Mouse (Mus musculus): ENCODE measurements around the gene Slc24a4. TPM values are rescaled to one million over a fixed set of nuclear protein-coding genes. Genes with fewer than 3 reads are reported as not detected.
"Not testable (repeated sequence)": the region's sequence is repeated elsewhere in the genome, so short reads cannot be mapped to it uniquely, and the experiment has no call there.

The Slc24a4 gene
- total RNA-seq, 2 experiments from 2014 or later, result 0.37 to 0.80 TPM

DNA sequence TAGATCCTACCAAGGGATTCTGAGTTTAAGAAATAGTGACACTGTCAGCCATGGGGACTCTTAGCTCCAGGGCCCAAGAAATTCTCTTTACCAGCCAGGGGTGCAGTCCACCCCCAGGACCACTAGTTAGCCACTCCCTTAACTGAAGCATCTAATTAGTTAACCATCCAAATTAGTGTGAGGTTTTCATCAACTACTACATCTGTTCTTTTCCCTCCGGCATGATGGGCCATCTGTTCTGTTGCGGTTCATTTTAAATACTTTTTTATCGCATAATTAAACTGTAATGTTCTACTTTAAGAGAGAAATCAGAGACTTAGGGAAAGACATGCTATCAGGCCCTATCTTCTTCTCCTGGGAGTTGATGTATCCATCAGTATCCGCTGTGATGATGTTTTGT lies 121.8 kb downstream of the Slc24a4 start:
- DNase-seq, result no peak

DNA sequence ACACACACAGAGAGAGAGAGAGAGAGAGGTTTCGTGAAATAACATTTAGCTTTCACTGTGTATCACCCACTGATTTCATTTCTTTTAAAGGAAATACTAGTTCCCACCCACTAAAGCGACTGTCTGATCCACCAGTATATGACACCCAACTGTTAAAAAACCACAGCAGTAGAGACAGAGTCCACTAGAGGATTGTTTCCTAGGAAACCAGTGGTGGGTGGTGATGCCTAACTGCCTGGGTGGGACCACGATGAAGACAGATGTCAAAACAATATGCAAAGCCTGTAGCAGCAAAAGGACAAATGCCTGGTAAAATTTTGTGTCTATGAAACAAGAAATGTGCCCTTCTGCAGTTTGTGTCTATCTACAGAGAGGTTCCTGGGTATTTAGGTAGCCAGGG lies 122.5 kb downstream of the Slc24a4 start:
- DNase-seq, result no peak

DNA sequence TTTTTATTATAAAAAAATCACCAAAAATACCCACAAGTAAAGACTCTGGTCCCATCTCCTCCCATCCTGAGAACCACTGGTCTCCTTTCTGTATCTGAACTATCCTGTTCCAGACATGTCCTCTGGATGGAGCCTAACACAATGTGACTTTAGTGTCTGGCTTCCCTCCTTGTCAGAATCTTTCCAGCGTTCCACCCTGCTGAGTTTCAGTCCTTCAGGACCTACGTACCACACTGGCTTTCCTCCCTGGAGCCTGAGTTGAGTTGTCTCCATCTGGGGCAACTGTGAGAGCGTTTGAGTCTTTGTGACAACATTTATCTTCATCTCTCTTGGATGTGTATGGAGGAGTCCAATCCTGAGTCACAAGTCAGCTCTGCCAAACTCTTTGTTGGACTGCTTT lies 123.5 kb downstream of the Slc24a4 start:
- peak; percentile 28 for DNase-seq

DNA sequence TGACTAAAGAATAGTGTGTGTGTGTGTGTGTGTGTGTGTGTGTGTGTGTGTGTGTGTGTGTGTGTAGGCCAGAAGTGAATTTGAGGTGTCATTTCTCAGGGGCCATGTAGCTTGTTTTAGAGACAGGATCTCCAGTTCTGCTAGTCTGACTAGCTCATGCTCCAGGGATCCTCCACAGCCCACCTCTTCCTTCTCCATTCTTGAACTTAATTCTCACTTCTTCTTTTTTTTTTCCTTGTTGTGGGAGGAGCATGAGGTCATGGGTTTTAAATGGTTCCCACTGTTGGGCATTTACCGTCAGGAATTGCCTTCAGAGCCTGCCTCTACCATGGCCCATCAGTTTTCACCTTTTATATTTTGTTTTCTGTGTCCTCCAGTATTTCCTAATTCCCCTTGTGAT lies 124.0 kb downstream of the Slc24a4 start:
- DNase-seq, result peak in 1 of 2 experiments; percentile 14

DNA sequence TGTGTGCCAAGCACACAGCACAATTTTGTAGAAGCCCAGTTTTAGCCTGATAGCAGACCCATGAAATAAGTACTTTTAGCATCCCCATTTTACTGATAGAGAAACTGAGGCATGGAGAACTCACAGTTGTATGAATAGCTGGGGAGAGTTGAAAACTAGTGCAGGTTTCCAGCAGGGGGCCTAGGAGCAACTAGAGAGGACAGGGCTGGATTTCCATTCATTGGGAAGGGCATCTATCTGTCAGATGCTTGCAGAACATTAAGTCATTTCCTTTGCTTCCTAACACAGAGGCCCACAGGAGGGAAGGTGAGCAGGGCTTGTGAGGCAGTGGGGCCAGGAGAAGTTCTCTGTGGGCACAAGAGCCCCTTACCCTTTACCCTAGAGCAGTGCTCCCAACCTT lies 126.5 kb downstream of the Slc24a4 start:
- DNase-seq, result peak; percentile 20 to 25

DNA sequence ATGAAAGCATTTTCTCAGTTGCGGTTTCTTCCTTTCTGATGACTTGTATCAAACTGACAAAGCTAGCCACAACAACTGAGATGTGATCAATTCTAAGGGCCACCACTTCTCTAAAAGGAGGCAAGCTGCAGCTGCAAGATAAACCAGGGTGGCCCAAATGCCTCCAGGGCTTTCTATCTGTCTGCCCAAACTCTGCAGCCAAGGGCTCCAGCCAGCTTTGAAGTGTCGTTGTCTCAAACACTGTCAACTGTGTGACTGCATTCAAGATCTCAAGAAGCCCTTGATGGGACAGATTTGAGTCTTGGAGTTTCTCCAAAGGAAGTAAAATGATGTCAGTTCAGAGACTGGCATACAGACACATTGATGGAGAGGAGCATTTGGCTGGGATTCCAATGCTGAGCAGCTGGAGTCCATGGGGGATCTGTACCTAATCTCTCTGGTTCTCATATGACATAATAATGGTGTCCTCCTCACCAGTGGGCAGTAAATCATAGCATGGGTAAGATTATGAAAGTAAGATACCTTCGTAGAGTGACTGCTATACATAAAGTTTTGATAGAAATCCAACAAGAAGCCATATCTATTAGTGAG lies 130.1 kb downstream of the Slc24a4 start:
- DNase-seq, result no peak

DNA sequence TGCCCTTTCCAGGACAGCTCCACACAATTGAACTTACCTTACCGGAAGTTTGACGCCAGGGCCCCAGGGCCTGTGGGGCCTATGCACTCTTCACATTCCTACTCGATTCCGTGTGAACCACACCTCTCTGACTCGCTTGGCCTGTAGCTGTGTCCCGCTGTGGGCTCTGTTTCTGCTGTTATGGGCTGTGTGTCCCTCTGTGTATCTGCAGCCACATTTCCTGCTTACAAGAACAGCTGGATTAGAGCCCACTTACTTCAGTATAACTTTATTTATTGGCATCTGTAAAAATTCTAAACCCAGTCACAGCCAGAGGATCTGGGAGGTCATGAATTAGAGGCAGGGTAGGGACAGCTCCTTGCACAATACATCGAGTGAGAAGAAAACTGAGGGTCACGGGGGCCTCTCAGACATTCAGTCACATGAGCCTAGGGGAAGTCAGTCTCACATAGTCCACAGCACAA lies 133.4 kb downstream of the Slc24a4 start:
- no peak for DNase-seq

DNA sequence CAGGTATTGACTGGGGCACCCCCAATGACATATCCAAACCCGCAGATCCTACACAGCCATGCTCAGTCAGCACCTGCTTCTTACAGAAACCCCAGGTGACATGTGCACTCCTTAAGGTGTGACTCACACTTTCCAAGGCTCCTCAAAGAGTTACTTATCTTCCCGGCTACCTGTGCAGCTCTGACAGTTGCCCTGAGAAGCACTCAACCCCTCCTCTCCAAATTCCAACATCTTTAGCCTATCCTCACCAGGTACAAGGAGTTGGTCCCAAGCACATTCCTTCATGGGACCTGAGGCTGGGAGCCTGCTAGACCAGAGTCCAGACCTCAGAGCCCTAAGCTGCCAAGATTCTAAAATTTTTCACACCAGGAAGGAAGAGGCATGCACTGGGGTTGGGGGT lies 134.3 kb downstream of the Slc24a4 start:
- no peak for DNase-seq

DNA sequence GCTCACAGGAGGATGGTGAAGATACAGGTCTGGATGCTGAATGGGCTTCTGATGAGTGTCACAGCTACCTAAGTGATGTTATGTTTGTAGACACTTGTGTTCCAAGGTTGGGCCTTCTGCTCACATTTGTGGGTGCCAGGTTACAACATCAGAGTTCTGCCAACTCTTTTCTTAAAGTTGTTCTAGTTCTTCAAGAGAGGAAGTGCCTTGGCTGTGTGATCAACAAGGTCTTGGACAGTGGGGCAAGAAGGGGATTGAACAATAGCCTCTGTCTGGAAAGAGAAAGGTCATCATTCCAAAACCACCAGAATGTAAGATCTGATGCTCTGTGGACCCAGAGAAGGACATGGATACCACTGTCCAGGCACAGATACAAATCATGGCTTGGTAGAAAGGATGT lies 134.7 kb downstream of the Slc24a4 start:
- DNase-seq, result no peak

DNA sequence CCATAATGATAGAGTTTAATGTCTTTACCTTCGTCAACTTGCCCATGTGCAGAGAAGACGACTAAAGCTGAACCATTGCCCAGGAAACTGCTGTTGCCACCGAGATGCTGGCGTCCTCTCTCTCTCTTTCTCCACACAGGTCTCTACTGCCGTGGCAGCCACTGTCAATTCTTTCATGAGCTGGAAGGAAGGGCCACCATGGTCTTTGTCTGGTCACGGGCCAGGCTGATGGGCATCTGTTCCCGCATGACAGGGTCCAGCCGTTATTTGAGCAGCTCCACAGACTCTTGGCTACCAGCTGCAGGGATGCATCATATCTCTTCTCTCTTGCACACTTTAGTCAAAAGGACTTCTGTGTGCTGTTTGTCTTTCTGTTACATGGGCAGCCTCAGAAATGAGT lies 137.9 kb downstream of the Slc24a4 start:
- DNase-seq, result no peak

DNA sequence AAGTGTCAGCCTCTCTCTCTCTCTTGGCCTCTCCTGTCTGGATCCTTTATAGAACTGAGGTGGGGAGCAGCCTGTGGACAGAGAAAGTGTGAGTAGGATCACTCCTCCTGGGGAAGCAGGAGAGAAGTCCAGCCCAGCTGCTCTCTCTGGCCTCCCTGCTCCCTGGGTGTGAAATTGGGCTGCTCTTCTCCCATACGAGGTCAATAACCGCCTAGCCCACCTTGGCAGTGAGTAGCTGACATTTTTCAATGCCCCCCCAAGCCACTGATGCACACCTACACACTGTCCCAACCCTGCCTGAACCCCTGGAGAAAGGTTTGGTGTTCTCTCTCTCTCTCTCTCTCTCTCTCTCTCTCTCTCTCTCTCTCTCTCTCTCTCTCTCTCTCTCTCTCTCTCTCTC lies 140.6 kb downstream of the Slc24a4 start:
- DNase-seq, result no peak

DNA sequence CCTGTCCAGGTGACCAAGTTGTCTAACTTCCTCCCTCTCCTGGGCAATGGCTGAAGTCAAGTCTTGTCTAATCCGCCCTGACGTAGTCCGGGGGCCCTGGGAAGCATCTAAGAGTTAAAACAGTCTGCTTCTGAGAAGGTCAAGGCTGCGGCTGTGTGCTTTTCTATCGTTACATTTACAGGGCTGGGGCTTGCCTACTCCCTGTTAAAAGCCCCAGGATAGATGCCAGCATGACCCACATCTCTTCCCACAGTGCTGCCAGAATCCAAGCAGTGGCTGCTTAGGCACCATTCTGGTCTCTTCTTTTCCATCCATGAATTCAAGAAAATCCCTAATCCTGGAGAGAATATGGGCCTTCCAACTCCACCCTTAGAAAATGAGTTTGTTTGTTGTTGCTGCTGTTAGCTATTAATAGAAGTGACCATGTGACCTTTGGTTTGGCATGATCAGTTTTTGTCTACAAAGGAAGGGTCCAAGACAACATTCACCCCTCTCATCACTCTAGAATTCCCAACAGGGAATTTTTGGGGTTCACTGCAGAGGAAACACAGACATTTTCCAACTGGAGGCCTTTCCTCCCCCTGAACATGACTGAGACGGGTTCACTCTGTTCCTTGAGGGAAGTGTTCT lies 142.4 kb downstream of the Slc24a4 start:
- DNase-seq, result peak in 1 of 2 experiments; percentile 36

DNA sequence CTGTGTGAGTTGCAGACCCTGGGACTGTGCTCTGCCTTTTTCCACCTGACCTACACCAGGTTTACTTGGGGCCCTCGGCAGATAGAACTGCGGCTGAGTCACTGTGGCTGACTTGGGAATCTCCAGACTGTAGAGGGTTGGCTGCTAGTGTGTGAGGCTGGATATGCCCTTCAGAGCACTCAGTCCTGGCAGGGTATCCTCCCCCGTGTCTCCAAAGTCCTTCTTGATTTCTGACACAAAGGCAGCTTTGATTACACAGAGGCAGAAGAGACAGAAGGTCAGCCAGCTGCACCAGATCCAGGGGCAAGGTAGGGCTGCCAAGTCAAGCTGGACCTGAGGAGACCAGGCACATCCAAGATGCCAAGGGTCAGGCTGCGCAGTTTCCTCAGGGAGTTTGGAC lies 142.9 kb downstream of the Slc24a4 start:
- peak; percentile 70 to 83 for DNase-seq

DNA sequence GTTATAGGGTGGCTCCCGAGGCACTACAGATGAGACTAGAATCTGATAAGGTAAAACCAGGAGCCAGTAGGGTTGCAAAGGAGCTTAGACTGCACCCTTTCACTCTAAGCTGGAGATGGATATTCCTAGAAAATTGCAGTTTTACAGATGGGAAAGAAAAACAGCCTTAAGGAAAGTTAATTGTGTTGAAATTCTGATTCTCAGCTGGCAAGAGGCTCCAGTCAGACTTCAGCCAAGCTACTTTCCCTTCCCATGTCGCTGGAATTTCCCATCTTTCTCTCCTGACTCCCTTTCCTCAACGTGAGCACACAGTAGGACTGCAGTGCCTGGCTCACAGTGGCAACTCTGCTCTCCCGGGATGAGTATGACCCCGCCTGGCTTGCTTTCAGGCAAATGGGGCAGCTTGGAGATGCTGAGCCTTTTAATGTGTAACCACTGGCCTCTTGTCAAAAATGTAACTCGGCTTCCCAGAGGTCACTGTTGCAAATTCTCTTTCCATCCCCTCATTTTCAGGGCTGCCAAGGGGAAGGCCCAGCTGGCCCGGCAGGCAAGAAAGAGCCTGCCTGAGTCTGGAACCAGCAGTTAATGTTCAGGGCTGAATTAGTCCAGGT lies 147.4 kb downstream of the Slc24a4 start:
- DNase-seq, result peak; percentile 78 to 87

DNA sequence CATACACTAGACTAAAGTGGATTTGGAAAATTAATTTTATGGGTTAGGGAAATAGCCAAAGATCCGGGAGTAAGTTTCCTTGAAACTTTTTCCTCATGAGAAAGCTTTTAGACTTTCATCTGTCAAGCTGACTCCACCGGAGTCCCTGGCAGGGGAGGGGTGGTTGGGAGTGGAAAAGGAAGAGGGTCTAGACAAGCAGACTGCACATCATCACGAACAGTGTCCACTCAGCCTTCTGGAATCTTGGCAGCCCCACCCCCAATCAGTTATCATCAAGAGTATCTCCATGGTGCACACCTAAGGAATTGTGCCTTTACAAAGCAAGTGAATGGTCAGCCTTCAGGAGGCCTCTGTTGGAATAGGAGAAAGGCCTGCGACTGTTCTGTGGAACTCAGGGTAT lies 151.8 kb downstream of the Slc24a4 start:
- not testable (repeated sequence) for DNase-seq

DNA sequence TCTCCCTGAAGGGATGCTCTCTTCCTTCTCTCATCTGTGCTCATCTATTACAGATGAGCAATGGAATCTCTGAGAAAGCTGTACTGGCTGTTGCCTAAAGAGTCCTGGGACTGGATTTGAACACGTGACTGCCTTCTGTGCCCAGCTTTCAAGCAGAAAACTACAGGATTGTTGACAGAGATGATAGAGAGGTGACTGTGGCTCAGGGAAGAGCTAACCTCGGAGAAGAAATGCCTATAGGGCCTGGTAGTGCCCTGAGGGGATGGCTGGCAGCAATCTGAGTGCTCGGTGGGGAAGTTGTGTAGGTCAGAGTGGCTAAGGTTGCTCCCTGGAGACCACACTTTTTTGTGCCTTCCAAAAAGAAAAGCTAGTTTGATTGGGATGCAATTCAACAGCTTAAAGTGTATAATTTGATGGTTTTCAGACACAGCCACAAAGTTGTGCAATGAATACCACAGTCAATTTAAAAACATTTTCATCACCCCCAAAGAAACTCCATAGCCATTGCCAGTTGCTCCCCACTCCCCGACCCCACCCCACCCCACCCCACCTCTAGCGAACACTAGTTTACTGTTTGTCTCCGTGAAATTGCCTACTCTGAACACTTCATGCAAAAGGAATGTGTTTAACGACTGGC lies 152.5 kb downstream of the Slc24a4 start:
- no peak for DNase-seq

DNA sequence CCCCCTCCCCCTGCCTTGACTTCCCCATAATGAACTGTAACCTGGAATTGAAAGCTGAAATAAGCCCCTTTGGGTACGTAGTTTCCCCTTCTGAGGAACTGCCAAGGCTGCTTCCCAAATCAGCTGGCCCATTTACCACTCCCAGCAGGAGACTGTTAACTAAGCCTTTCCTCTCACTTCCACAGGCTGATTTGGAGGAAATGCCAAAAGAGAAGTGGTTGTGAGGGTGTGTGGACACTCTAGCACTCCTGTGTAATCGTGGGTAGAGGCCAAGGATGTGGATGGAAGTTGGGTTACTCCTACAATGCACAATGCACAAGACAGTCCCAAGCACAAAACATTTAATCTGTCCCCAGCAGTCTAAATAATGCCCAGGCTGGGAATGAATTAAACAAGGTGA lies 153.6 kb downstream of the Slc24a4 start:
- DNase-seq, result peak in 1 of 2 experiments; percentile 30

DNA sequence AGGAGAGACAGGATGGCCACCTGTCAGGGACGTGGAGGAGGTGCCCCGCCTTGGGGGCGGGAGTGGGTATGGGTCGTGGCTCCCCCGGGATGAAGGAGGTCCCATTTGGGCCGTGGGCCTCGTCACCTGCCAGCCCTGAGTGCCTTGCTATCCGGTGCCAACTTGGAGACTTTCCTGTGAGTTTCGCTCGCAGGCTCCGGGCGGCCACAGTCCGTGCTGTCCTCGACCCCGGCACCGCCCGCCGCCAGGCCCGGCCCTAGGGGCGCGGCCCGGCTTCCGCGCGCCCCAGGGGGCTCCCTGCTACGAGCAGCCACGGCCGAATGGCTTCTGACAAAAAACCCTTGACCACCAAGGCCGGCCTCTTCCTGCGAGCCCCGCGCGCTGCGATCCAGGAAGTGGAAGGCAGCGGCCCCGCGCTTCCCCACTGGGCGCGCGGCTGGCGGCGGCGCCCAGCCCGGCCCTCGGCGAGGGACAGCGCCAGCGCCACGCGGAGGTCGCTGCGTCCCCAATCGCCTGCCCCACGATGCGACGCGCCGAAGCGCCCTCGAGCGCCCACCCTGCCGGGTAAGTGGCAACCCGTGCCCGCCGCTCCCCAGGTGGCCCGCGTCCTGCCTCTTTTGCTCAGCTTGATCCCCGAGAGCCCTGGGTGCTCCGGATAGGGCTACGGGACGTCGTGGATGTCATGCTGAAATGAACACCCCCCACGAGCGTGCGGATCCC lies 154.4 kb downstream of the Slc24a4 start, which contains the start of gene Rin3:
Gene Rin3 (plus strand): TSS at position 286 of the 720 bp plus-strand sequence.
- peak; percentile 76 to 87 for DNase-seq

DNA sequence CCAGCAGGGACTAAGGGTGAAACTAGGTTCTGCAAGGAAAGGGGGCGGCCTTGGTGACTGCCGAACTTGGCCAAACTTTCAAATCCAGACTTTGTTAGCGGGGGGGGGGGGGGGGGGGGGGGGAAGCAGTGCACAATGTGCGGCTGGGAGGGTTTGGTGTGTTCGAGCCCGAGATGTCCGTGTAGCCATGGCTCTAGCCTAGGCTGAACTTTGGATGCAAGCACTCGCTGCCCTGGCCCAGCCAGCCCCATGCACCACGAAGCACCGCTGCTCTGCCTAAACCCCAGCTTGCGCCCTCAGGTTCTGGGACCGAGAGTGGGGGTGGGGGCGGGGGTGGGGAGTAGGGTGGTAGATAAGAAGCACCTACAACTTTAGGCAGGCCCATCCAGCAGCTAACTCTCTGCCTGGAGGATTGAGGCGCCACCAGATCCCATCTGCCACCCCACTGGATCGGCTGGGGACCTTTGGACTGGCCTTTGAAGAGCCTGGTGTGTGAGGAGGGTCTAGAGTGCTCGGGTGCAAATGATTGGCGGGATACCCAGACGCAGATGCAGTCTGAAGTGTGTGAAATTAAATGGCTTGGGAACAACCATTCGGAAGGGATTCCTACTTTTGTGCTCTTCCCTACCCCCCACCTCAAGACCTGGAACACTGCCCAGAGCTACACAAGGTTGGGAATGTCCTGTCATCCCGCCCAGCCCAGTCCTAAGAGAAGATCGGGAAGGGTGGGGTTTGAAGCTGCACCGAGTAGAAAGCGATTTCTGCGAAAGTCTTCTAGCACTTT lies 155.1 kb downstream of the Slc24a4 start:
- DNase-seq, result peak; percentile 85 to 90

DNA sequence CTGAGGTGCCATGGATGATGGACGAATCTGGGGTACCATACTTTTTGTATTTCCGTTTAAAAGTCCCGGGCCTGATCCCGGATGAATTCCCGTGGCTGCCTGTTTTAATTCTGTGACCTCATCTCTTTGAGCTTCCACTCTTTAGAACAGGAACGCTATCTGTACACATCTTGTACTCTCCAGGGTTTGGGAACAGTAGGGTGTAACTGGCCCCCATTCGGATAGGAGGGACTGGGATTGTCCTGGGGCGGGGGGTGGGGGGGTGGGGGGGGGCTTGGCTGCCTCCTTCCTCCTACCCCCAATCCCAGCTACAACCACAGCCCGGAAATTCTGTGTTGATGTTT lies 155.7 kb downstream of the Slc24a4 start:
- DNase-seq, result no peak

DNA sequence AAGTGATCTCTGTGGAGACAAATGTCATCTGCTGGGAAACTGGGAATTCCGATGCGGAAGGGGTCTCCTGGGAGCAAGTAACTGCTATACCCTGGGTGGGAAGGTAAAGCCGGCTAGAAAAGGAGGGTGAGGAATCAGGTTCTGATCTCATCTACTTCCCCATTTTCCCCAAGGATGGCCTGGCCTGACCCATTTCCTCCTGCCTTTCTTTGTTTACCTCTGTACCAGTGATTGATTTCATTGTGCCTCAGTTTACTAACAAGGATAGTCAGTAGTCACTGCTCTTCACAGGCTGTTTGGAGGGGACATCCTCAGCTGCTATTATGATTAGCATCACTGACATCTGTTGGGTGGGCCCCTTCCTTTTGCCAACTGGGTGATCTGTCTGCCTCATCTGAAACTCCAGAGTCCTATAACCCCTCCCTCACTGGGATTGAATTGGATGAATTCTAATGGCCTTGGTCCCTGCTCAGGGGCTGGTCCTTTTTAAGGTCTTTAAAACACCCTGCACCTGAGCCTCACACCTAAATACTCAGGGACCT lies 156.2 kb downstream of the Slc24a4 start:
- peak in 1 of 2 experiments; percentile 54 for DNase-seq
